Mouse (Mus musculus) CD4-positive, CD25-positive, alpha-beta regulatory T cell, adult 4 months (primary cell): ENCODE data around the gene Tkfc. TPM values are rescaled to one million over a fixed set of nuclear protein-coding genes. Genes with fewer than 3 reads are reported as not detected.
"Not testable (repeated sequence)": the region's sequence is repeated elsewhere in the genome, so short reads cannot be mapped to it uniquely, and the experiment has no call there.

ENCODE experiments used
- ATAC-seq: one replicate; pipeline ENCODE4 v1.8.0; 2017
- polyA plus RNA-seq, 2 experiments: library from polyadenylated mRNA; unstranded; fragments of 100-300 nt; shearing (Covaris generic); gene quantifications; one replicate each; pipeline ENCODE4 v1.2.1; 2017

Tkfc gene
- polyA plus RNA-seq, 2 experiments from 2014 or later, result 9.2 to 12.7 TPM

DNA sequence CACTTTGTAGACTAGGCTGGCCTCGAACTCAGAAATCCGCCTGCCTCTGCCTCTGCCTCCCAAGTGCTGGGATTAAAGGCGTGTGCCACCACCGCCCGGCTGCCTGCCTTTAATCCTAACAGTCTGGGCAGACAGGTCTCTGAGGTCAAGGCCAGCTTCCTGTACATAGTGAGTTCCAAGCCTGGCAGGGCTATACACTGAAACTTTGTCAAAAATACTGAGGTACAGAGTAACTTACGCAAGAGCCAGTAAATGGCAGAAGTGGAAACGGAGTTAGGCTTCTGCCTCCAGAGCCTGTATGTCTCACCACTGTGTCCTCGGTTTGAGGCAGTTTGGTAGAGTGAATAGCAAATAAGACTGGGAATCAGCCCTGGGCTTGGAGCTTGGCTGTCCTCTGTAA, 18.2 kb downstream of the Tkfc start:
- no peak for ATAC-seq

DNA sequence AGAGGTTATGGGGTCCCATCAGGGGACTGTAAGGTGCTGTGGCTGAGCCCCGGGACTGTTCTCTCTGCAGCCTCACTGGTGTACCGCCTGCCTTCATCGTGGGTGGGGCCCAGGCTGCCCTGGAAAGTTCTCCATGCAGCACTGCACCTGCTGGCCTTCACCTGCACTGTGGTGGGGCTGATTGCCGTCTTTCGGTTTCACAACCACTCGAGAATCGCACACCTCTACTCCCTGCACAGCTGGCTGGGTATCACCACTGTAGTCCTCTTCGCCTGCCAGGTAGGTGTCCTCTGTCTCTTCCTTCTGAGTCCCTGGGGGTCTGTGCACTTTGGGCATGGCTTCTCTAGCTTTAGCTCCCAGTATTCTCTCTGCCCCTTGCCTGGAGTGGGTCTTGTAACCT, 20.3 kb downstream of the Tkfc start:
- ATAC-seq, result no peak

DNA sequence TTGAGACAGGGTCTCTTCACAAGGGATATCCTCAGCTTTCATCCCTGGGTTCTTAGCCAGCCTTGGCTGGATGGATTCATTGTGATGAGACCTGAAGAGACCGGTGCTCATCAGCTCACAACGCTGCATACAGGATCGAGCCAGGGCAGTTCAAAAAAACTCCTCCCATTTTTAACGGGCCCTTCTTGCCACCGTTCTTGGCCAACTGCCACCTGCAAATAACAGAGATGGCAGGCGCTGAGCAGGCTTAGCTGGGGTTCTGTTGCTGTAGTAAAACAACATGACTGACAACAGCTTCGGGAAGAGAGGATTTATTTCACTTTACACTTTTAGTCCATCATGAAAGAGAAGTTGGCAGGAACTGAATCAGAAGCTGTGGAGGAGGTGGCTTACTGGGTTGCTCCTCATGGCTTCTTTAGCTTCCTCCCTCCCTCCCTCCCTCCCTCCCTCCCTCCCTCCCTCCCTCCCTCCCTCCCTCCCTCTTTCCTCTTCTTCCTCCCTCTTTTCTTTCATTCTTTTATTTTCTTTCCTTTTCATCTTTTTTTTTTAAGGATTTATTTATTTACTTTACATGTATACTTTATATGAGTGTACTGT, 21.8 kb downstream of the Tkfc start:
- no peak for ATAC-seq

DNA sequence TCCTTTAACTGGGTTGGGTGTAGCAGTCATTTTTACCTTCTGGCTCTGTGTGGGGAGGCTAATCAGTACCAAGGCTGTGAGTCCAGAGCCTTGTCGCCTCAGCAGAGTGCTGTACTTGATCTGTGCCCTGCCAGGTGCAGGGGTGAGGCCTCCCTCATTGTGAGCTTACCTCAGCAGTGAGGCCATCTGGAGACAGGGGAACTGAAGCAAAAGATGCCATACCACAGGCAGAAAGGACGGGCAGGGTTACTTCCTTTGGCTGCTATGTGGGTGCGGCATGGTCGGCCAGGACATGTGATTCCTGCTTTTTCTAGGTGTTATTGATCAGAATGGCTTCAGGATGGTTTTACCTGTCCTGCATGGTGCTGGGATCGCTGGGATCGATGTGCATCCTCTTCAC, 23.5 kb downstream of the Tkfc start:
- no peak for ATAC-seq

DNA sequence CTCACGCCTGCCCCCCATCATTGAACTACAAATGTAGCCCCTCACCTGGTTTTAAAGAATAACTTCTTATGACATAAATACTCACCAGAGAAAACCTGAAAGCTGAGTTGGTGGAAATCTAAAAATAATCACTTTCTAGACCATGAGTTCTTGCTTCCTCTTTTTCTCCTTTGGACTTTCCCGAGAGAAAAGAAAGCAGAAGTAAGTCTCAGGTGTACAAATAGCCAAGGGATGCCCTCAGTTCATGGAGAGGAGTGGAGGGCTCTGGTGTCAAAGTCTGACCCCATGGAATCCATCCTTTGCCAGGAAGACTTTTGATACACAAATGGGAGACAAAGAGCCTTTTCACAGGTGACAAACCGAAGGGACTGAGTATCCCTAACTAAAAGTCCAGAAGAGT, 24.7 kb downstream of the Tkfc start:
- ATAC-seq, result no peak

DNA sequence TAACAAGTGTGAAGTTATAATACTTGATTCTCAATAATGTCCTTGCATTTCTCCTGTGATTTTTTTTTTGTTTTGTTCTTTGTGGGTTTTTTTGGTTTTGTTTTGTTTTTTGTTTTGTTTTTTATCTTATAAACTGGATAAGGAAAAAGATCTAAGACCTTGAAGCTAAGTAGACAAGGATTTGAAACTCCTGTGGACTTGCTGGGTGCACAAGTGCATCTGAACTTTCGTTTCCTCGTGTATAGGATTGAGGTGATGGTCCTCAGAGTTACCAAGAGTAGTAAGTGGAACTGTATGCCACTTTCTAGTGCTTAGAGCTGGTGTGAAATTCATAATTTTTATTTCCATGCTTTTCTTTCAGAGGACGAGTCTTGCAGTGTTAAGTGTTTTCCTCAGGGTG, 25.4 kb downstream of the Tkfc start:
- no peak for ATAC-seq

DNA sequence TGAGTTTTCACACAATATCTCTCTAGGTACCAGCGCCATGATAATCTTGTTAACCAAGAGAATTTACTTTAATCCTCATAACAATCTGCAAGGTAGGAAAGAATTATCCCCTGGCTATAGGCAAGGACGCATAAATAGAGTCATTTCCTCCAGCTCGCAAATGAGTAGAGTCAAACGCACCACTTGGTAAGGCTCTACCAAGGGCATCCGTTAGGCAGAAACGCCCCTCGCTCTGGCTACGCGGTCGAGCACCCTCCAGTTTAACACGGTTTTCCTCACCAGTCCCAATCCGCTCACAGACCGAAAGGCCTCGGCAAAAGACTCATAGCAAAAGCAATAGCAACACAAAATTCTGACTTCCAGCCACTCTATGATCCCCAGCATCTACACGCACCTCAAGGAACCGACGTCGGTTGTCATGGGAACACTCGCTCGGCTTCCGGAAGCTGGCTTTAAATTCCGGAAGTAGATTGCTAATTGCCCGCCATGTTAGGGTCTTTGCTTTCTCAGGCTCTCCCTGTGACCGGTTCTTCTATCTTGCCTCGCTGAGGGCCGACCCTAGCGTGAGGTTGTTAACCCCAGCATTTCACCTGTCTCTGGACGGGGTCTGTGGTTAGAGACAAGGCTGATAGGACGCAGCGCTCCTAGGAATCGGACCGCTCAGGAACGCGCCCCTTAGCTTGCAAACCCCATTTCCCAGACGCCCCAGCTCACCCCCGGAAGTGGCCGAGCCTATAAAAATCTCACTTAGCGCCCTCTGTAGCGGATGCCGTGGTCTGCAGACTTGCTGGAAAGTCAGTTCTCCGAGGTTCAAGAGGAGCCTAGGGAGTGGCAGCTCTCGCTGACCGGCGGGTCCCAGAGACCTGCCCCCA, 28.5 kb downstream of the Tkfc start, which contains the start of the genes Cyb561a3 and Tmem138:
Gene Cyb561a3 (plus strand): TSS at position 483 of the 872 bp plus-strand sequence.
Gene Tmem138 (minus strand): TSS at position 673 of the 872 bp plus-strand sequence.
- peak; percentile 92 for ATAC-seq

DNA sequence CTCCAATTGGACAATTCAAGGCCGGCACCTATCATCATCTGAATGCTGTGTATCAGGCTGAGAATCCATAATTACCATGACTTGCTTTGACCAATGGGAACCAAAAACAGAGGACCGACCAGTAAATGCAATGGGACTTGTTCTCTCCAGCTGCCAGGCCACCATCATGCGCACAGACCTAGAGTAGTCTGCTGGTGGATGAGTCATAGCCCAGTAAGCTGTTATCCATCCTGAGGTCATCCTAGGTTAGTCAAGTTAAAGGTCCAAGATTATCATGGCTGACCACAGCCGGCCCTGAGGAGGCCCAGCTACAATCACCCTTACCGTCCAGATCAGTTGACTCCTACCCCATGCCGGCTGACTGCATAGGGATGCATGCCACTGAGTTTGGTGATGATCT, 35.8 kb downstream of the Tkfc start:
- no peak for ATAC-seq

DNA sequence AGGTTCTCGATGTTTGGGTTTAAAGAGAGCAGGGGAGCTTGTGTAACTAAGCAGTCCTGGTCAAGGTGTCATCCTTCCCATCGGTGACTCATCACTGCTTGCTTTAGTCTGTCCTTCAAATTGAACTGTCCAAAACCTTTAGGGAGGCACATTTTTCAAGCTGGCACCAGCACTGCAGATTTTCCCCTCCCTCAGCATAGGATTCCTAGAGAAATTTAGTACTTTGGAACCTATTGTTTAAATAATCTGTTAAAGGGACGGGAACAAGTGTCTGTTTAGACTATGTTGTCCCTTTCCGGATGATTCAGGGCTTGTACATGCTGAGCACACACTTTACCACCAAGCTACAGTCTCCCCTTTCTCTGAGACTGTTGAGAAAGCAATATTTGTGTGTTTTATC, 40.2 kb downstream of the Tkfc start:
- ATAC-seq, result no peak

DNA sequence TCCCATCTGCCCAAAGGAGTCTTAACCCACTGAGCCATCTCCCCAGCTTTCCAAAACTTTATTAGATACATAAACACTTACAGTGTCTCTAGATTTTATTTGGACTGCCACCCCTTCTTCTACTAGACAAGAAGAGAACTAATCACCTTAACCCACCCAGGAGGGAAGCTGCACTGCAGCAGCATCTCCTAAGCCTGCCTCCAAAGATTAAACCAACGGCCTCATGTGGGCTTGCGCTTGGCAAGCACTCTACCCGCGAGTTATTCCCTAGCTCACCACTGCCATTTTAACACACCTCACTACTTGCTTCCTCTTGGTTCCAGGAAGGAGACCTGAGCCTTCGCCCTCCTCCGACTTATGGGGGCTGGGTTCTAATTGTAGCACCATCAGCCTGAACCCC, 41.2 kb downstream of the Tkfc start:
- ATAC-seq, result no peak

DNA sequence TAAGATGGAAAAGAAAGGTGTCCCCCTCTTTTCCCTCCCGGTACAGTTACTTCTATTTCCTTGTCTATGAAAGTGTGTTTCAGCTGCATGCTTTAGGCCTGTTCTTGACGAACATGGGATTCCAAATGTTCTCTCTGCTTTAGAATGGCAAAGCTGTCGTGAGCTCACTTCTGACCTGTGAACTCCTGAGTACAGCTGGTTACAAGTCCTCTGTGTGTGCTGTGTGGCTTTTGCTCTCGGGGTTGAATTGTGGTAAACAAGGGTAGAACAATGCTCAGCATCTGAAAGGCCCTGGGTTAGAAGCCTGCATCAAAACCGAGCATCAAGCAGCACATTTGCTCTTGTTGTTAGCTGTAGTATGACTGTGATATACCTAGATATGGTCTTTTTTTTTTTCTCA, 43.1 kb downstream of the Tkfc start:
- ATAC-seq, result no peak

DNA sequence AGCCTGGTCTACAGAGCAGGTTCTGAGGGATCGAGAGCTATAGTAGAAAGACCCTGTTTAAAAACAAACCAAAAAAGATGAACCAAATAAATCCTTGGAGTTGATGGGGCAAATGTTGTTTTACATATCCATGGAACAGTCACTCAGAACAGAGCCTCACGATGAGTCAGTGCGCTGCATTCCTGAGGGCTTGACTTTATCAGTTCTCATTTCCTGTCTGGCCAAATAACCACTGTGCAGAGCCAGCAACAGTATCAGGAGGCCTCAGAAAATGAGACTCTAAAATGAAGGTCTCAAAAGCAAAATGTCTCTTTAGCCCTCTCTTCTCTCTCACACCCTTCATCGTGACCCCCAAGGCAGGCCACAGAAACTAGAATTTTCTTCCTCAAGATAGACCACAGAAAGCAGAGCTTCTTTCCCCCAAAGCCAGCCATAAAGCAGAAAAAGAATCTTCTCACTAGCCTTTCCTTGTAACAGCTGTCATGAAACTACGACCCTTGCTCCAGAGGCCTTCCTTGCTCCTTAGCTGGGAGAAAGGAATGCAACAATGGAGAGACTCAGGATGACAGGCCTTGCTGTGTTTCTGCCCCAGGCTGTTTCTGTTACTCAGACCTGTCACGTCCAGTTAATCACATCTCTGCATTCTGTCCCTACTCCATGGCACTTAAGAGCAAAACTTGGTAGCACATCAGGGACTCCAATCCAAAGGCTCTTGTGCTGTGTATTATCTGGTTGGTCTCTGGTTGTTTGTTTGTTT, 43.7 kb downstream of the Tkfc start:
- no peak for ATAC-seq

DNA sequence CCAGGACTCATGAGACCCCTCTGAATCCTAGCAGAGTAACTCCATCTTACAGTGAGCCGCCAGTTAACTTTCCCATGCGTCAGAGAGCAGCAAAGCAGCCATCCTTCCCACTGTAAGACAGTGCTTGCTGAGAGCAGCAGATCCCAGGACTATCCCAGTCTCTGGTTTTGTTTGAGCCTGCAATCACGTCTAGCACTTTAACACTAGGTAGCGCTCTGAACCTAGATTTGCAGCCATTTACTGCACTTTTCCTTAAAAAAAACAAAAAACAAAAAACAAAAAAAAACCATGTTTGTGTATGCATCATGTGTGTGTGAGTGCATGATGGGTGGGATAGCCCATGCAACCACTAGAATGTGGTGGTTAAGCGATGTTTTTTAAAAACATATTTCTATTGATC, 45.3 kb downstream of the Tkfc start:
- no peak for ATAC-seq

DNA sequence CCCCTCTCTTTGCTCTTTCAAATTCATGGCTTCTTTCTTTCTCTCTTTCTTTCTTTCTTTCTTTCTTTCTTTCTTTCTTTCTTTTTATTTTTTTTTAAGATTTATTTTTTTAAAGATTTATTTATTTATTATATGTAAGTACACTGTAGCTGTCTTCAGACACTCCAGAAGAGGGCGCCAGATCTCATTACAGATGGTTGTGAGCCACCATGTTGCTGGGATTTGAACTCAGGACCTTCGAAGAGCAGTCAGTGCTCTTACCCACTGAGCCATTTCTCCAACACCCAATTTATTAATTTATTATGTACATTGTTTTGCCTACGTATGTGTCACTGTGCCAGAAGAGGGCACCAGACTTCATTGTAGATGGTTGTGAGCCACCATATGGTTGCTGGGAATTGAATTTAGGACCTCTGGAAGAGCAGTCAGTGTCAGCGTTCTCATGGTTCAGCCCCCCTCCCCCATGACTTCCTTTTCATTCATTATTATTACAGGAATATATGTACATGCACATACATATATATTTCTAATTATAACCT, 47.5 kb downstream of the Tkfc start:
- not testable (repeated sequence) for ATAC-seq

DNA sequence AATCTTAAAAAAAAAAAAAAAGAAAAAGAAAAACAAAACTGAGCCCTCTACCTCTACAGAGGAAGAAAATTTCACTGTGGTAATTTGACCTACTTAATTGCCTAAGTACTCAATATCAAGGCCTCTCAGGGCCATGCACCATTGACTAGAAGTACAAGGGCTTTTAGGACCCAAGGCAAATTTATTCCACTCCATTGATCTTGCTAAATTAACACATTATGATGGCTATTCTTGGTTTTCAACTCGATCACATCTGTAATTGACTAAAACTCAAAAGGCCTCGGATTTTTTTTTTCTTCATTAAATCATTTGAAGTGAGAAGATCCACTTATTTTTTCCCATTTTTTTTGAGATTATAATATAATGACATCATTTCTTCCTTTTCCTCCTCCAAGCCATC, 48.0 kb downstream of the Tkfc start:
- ATAC-seq, result no peak

DNA sequence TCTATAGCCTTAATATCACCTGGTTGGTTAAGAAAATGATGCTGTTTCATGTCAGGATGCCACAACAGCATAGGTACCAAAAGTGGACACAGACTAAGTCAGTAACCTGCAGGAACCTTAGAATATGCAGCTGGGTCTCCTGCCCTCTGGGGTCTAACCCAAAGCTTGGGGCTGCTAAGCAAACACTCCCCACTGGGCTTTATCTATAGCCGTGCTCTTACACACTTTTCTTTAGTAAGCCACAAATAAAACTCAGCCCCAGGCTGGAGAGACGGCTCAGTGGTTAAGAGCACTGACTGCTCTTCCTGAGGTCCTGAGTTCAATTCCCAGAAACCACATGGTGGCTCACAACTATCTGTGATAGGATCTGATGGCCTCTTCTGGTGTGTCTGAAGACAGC, 48.5 kb downstream of the Tkfc start:
- ATAC-seq, result no peak

DNA sequence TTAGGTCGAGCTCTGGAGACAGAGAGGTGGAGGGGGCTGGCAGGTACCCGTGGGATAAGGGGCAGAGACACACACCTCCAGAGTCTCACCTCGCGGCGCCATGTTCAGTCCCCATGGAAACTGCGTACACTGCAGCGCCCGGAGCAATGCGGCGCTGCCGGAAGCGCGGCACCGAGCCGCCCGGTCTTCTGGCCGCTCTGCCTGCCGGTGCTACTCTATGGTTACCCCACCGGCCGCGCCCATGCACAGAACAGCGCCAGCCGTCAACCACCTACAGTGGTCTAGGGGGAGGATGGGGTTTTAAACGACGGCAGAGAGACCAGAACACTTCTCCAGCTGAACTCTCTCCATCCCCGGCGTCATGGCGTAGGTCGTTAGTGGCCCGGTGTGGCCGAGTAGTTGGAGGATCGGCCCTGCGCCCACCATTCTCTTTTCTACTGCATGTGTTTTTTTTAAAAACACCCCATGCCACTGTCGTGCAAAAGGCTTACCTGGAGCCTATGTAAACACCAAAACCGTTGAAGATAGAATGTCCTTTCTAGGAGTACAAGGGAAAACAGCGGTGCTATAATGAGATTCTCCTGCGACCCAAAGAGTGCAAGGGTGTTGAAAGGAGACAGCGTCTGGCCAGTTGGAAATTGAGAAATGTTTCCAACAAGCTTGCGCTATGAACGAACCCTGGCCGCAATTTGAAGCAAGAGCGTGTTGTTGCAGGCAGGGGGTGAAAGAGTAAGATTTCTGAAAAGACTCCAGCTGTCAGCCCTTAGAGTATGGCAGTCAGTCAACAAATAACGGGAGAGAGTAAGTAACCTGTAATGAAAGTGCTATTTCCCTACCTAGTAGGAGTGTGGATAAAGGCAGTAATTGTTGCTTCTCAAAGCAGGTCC, 49.6 kb downstream of the Tkfc start, which contains the start of gene Tmem216:
Gene Tmem216 (minus strand): TSS at position 615 of the 887 bp plus-strand sequence.
- ATAC-seq, result peak; percentile 98

DNA sequence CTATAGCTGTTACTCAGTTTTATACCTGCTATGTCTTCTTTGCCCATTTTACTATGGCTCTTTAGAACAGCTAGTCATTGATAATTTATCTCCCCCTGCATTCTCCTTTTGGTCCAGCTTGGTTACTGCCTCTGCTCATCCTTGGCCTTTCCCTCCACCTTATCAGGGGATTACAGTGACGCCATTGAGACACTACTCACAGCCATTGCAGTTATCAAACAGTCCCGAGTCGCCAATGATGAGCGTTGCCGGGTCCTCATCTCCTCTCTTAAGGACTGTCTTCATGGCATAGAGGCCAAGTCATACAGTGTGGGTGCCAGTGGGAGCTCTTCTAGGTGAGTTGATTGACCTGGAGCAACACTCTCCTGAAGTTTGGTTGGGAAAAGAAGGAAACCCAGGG, 66.0 kb downstream of the Tkfc start:
- ATAC-seq, result no peak
